Mouse (Mus musculus): ENCODE data around the gene Lrp6. TPM values are rescaled to one million over a fixed set of nuclear protein-coding genes. Genes with fewer than 3 reads are reported as not detected.

Gene Lrp6
- polyA plus RNA-seq, 1 experiment from 2014 or later, result 22.5 TPM

- H3K4me2 ChIP-seq, result no peak overlapping the region
- peaks cover 7% of the 10 kb centered on the region for H3K36me3 ChIP-seq (ENCODE audit: poor library complexity, severe bottlenecking)
- no peak overlapping the region for H3K9ac ChIP-seq
- 75% methylated on average over 10 of the region's 10 CpGs for WGBS
- H3K27me3 ChIP-seq, result no peaks in the 10 kb centered on the region
- ATAC-seq, result no peak
- H3K27ac ChIP-seq, result no peak overlapping the region
- peaks cover 16% of the 10 kb centered on the region for H3K4me1 ChIP-seq
- H3K4me3 ChIP-seq, result no peak overlapping the region
- 0 out of 2 replicates have a peak, but pooled peaks cover 3% of the 10 kb centered on the region for H3K9me3 ChIP-seq (replicated peaks)
These were observed 39.8 kb downstream of the Lrp6 start for GRCm38 (mm10) chr6:134526821-134527595.

GRCm38 (mm10) chr6:134526275-134526674 lies 40.5 kb downstream of the Lrp6 start:
- H3K9ac ChIP-seq, result no peak overlapping the region
- H3K36me3 ChIP-seq (ENCODE audit: poor library complexity, severe bottlenecking), result peaks cover 7% of the 10 kb centered on the region
- H3K4me1 ChIP-seq, result peaks cover 21% of the 10 kb centered on the region
- no peak overlapping the region for H3K4me2 ChIP-seq
- 0 out of 2 replicates have a peak, but pooled peaks cover 3% of the 10 kb centered on the region for H3K9me3 ChIP-seq (replicated peaks)
- no peak overlapping the region for H3K4me3 ChIP-seq
- ATAC-seq, result no peak
- 93% methylated on average over 5 of the region's 5 CpGs for WGBS
- H3K27me3 ChIP-seq, result no peaks in the 10 kb centered on the region
- no peak overlapping the region for H3K27ac ChIP-seq

GRCm38 (mm10) chr6:134521411-134521810 lies 45.4 kb downstream of the Lrp6 start:
- ATAC-seq, result no peak
- H3K9me3 ChIP-seq (replicated peaks), result no peaks in the 10 kb centered on the region
- H3K27ac ChIP-seq, result no peak overlapping the region
- H3K9ac ChIP-seq, result no peak overlapping the region
- no peak overlapping the region for H3K4me2 ChIP-seq
- H3K4me1 ChIP-seq, result peaks cover 11% of the 10 kb centered on the region
- WGBS, result 77% methylated on average over 10 of the region's 10 CpGs
- H3K36me3 ChIP-seq (ENCODE audit: poor library complexity, severe bottlenecking), result peaks cover 6% of the 10 kb centered on the region
- no peaks in the 10 kb centered on the region for H3K27me3 ChIP-seq
- no peak overlapping the region for H3K4me3 ChIP-seq

GRCm38 (mm10) chr6:134520821-134521220 lies 45.9 kb downstream of the Lrp6 start:
- no peak overlapping the region for H3K4me2 ChIP-seq
- peaks cover 15% of the 10 kb centered on the region for H3K4me1 ChIP-seq
- WGBS, result 72% methylated on average over 3 of the region's 3 CpGs
- H3K27me3 ChIP-seq, result no peaks in the 10 kb centered on the region
- H3K9ac ChIP-seq, result no peak overlapping the region
- H3K36me3 ChIP-seq (ENCODE audit: poor library complexity, severe bottlenecking), result peaks cover 6% of the 10 kb centered on the region
- no peaks in the 10 kb centered on the region for H3K9me3 ChIP-seq (replicated peaks)
- no peak overlapping the region for H3K27ac ChIP-seq
- no peak overlapping the region for H3K4me3 ChIP-seq
- ATAC-seq, result no peak

GRCm38 (mm10) chr6:134518450-134518849 lies 48.3 kb downstream of the Lrp6 start:
- H3K9me3 ChIP-seq (replicated peaks), result no peaks in the 10 kb centered on the region
- no peak overlapping the region for H3K4me3 ChIP-seq
- no peak overlapping the region for H3K9ac ChIP-seq
- peaks cover 22% of the 10 kb centered on the region for H3K4me1 ChIP-seq
- H3K36me3 ChIP-seq (ENCODE audit: poor library complexity, severe bottlenecking), result peaks cover 6% of the 10 kb centered on the region
- H3K27me3 ChIP-seq, result no peaks in the 10 kb centered on the region
- no peak for ATAC-seq
- no peak overlapping the region for H3K27ac ChIP-seq
- WGBS, result 92% methylated on average over 5 of the region's 5 CpGs
- H3K4me2 ChIP-seq, result no peak overlapping the region

GRCm38 (mm10) chr6:134517141-134517540 lies 49.6 kb downstream of the Lrp6 start:
- H3K9ac ChIP-seq, result no peak overlapping the region
- ATAC-seq, result no peak
- WGBS, result 81% methylated on average over 4 of the region's 4 CpGs
- no peak overlapping the region for H3K4me2 ChIP-seq
- peaks cover 6% of the 10 kb centered on the region for H3K36me3 ChIP-seq (ENCODE audit: poor library complexity, severe bottlenecking)
- H3K4me1 ChIP-seq, result peaks cover 26% of the 10 kb centered on the region
- H3K27me3 ChIP-seq, result no peaks in the 10 kb centered on the region
- H3K4me3 ChIP-seq, result no peak overlapping the region
- H3K27ac ChIP-seq, result no peak overlapping the region
- H3K9me3 ChIP-seq (replicated peaks), result no peaks in the 10 kb centered on the region

GRCm38 (mm10) chr6:134515416-134515815 lies 51.3 kb downstream of the Lrp6 start:
- Histone ChIP-seq H3K36me3 (ENCODE audit: poor library complexity, severe bottlenecking) (peaks cover 6% of the 10 kb centered on the region), H3K27me3 (no peaks in the 10 kb centered on the region), H3K4me3 (no peak overlapping the region), H3K9ac (no peak overlapping the region), H3K9me3 (replicated peaks) (no peaks in the 10 kb centered on the region), H3K4me1 (peaks cover 18% of the 10 kb centered on the region), H3K27ac (no peak overlapping the region), H3K4me2 (no peak overlapping the region)
- ATAC-seq, result 0 out of 2 replicates have a peak, but pooled peaks have one; percentile 41
- 57% methylated on average over 4 of the region's 4 CpGs for WGBS

GRCm38 (mm10) chr6:134513896-134514510 lies 52.8 kb downstream of the Lrp6 start:
- H3K27me3 ChIP-seq, result no peaks in the 10 kb centered on the region

GRCm38 (mm10) chr6:134513011-134513410 lies 53.8 kb downstream of the Lrp6 start:
- no peak overlapping the region for H3K9ac ChIP-seq
- H3K27ac ChIP-seq, result no peak overlapping the region
- H3K4me1 ChIP-seq, result peaks cover 18% of the 10 kb centered on the region
- H3K27me3 ChIP-seq, result no peaks in the 10 kb centered on the region
- no peaks in the 10 kb centered on the region for H3K9me3 ChIP-seq (replicated peaks)
- 88% methylated on average over 6 of the region's 6 CpGs for WGBS
- no peak overlapping the region for H3K4me2 ChIP-seq
- H3K36me3 ChIP-seq (ENCODE audit: poor library complexity, severe bottlenecking), result no peaks in the 10 kb centered on the region
- ATAC-seq, result no peak
- no peak overlapping the region for H3K4me3 ChIP-seq

More at GRCm38 (mm10) chr6:134513896-134514510, 52.8 kb downstream of the Lrp6 start:
- no peak overlapping the region for H3K4me3 ChIP-seq
- H3K9ac ChIP-seq, result no peak overlapping the region
- WGBS, result 90% methylated on average over 3 of the region's 3 CpGs
- no peak overlapping the region for H3K4me2 ChIP-seq
- H3K27ac ChIP-seq, result no peak overlapping the region
- H3K36me3 ChIP-seq (ENCODE audit: poor library complexity, severe bottlenecking), result no peaks in the 10 kb centered on the region
- ATAC-seq, result no peak
- peaks cover 18% of the 10 kb centered on the region for H3K4me1 ChIP-seq
- no peaks in the 10 kb centered on the region for H3K9me3 ChIP-seq (replicated peaks)

GRCm38 (mm10) chr6:134512478-134512877 lies 54.3 kb downstream of the Lrp6 start:
- H3K9ac ChIP-seq, result no peak overlapping the region
- ATAC-seq, result no peak
- 58% methylated on average over 2 of the region's 2 CpGs for WGBS

GRCm38 (mm10) chr6:134511118-134511517 lies 55.6 kb downstream of the Lrp6 start:
- H3K4me2 ChIP-seq, result no peak overlapping the region
- H3K27ac ChIP-seq, result no peak overlapping the region
- no peaks in the 10 kb centered on the region for H3K9me3 ChIP-seq (replicated peaks)
- H3K36me3 ChIP-seq (ENCODE audit: poor library complexity, severe bottlenecking), result peaks cover 14% of the 10 kb centered on the region
- H3K27me3 ChIP-seq, result no peaks in the 10 kb centered on the region
- peaks cover 17% of the 10 kb centered on the region for H3K4me1 ChIP-seq
- no peak for ATAC-seq
- H3K9ac ChIP-seq, result no peak overlapping the region
- H3K4me3 ChIP-seq, result no peak overlapping the region

More at GRCm38 (mm10) chr6:134512478-134512877, 54.3 kb downstream of the Lrp6 start:
- Histone ChIP-seq H3K27ac (no peak overlapping the region), H3K36me3 (ENCODE audit: poor library complexity, severe bottlenecking) (peaks cover under 1% of the 10 kb centered on the region), H3K4me1 (peaks cover 18% of the 10 kb centered on the region), H3K9me3 (replicated peaks) (no peaks in the 10 kb centered on the region), H3K4me2 (no peak overlapping the region), H3K27me3 (no peaks in the 10 kb centered on the region), H3K4me3 (no peak overlapping the region)

- WGBS, result 69% methylated on average over 2 of the region's 2 CpGs
- H3K27ac ChIP-seq, result no peak overlapping the region
- no peaks in the 10 kb centered on the region for H3K9me3 ChIP-seq (replicated peaks)
- H3K27me3 ChIP-seq, result no peaks in the 10 kb centered on the region
- peaks cover 22% of the 10 kb centered on the region for H3K36me3 ChIP-seq (ENCODE audit: poor library complexity, severe bottlenecking)
- H3K4me2 ChIP-seq, result no peak overlapping the region
- no peak for ATAC-seq
- peaks cover 9% of the 10 kb centered on the region for H3K4me1 ChIP-seq
- no peak overlapping the region for H3K4me3 ChIP-seq
- no peak overlapping the region for H3K9ac ChIP-seq
These were observed 56.5 kb downstream of the Lrp6 start for GRCm38 (mm10) chr6:134510280-134510679.
